Mouse (Mus musculus) frontal cortex, adult (tissue): ENCODE data around the gene Olfr312.

Experiments used
- ATAC-seq: cut with Nextera tagmentation; 2 replicates; pipeline ENCODE4 v1.9.2; 2017; ENCODE audit warnings: mild to moderate bottlenecking, moderate library complexity, mixed read lengths; ENCODE audit not compliant: low TSS enrichment

Olfr312 gene

GRCm38 (mm10) chr11:58860744-58861143 is 31.7 kb downstream of the Olfr312 start:
- no peak for ATAC-seq

GRCm38 (mm10) chr11:58867039-58867953 is 38.3 kb downstream of the Olfr312 start, which contains the start of gene 2810021J22Rik:
Gene 2810021J22Rik, plus strand, starts transcription at chr11:58867216.
- ATAC-seq, result peak; percentile 91

GRCm38 (mm10) chr11:58867954-58868330 is 38.9 kb downstream of the Olfr312 start:
- no peak for ATAC-seq

- no peak for ATAC-seq
These were observed 41.9 kb downstream of the Olfr312 start for GRCm38 (mm10) chr11:58870961-58871360.

- ATAC-seq, result no peak
These were observed 54.7 kb downstream of the Olfr312 start for GRCm38 (mm10) chr11:58883756-58884155.
